Mouse (Mus musculus): Measurements from ENCODE around the gene Kif1c. TPM values are rescaled to one million over a fixed set of nuclear protein-coding genes. Genes with fewer than 3 reads are reported as not detected.

The Kif1c gene
- total RNA-seq, 2 experiments from 2014 or later: 71.5 to 78.9 TPM

DNA sequence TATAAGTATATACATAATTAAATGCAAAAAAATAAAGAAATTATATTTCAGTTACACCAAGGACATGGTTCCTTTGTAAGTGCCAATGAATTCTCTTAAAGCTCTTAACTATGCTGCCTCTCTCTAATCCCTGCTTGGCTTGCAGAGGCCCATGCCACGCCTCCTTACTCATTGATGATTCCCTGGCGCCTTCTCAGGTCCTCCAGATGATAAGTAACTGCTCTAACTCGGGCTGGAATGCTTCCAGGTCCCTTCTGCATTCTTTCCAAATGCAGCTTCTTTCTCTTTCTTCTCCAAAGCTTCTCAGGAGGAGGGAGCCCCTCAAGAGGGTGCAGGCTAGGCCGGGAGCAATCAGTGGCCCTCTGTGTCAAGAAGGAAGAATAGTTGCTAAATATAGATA, 10.8 kb upstream of the Kif1c start:
- no peak for DNase-seq (ENCODE audit: extremely low spot score in 1 of 2, low spot score in 1 of 2)

DNA sequence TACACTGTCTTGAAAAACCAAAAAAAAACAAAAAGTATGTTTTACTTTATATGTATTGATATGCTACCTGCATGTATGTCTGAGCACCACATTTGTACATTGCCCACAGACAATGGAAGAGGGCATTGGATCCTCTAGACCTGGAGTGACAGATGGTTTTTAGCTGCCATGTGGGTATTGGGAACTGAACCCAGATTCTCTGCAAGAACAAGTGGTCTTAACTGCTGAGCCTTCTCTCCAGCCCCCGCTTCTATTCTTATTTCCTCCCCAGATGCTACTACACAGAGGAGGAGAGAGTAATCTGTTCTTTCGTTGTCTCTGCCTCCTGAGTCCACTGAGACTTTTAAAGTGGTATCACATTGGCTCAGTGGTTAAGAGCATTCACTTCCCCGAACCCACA, 6.8 kb upstream of the Kif1c start:
- no peak for DNase-seq (ENCODE audit: extremely low spot score in 1 of 2, low spot score in 1 of 2)

DNA sequence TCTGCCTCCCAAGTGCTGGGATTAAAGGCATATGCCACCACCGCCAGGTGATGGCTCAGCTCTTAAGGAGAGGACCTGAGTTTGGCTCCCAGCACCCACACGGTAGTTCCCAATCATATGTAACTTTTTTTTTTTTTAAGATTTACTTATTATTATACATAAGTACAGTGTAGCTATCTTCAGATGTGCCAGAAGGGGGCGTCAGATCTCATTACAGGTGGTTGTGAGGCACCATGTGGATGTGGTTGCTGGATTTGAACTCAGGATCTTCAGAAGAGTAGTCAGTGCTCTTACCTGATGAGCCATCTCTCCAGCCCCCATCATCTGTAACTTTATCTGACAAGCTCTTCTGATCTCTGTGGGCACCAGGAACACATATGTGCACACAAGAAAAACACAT, 3.0 kb upstream of the Kif1c start:
- DNase-seq (ENCODE audit: extremely low spot score in 1 of 2, low spot score in 1 of 2): no peak

DNA sequence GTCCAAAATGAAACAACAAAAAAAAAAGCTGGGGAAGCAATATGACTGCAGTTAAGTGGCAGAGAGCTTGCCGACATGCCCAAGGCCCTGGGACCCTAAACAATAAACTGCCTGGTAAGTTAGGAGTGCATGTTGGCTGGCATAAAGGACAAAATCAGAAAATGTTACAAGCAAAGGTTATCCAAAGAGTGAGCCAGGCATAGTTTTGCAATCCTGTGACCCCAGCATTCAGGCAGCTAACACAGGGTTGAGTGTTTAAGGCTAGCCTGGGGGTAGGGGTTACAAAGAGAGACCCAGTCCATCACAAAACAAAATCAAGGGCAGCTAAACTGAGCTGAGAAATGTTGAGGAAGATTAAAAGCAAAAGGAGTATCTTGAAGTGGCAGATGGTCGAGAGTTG, 1.3 kb upstream of the Kif1c start:
- DNase-seq (ENCODE audit: extremely low spot score in 1 of 2, low spot score in 1 of 2): no peak

DNA sequence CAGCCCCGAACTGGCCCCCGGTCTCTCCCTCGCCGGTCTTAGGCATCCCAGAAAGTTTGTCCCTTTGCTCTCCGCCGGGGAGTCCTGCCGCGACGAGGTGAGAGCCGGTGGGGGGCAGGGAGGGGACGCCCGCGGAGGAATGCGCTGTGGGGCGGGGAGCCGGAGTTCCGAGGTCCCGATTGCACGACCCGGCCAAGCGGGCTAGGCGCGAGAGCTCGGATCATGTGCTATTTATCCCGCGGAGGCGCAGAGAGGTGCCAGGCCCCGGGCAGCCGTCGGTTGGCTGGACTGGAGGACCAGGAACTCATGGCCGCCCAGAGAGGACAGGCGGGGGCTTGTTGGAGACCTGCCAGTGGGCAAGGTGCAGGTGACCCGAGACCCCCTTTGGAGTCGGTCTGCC, 265 bp downstream of the Kif1c start:
- peak; percentile 45 to 60 for DNase-seq (ENCODE audit: extremely low spot score in 1 of 2, low spot score in 1 of 2)

DNA sequence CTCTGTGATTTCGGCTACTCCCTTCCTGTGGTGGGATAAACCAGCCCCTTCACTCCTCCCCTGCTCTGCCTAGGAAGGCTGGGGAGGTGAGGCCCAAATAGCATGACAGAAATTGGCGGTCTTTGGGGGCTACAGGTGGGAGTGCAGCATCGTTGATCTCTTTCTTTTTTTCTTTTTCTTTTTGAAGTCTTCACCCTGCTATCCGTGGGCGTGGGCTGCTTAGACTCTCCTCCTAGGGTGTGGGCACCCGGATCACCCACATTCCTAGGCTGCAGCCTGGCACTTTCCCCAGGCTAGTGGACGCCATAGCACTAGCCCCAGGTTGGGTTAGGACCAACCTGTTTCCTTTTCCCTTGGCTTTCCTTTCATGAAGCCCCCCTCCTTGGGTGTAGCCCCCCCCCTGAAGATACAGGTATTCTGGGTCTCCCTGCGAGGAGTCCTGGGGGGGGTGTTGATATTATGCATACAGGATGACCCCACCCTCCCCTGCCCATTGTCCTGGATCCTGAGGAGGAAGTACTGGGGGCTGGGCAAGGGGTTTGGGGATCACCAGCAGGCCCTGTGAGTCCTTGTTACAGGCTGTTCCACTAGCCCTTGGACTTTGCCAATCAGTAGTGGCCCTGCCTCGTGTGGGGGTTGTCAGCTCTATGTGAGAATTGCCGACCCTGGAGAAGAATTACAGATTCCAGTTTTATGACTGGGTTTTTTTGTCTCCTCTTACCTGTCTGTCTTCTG, 1.0 kb downstream of the Kif1c start:
- no peak for DNase-seq (ENCODE audit: extremely low spot score in 1 of 2, low spot score in 1 of 2)

DNA sequence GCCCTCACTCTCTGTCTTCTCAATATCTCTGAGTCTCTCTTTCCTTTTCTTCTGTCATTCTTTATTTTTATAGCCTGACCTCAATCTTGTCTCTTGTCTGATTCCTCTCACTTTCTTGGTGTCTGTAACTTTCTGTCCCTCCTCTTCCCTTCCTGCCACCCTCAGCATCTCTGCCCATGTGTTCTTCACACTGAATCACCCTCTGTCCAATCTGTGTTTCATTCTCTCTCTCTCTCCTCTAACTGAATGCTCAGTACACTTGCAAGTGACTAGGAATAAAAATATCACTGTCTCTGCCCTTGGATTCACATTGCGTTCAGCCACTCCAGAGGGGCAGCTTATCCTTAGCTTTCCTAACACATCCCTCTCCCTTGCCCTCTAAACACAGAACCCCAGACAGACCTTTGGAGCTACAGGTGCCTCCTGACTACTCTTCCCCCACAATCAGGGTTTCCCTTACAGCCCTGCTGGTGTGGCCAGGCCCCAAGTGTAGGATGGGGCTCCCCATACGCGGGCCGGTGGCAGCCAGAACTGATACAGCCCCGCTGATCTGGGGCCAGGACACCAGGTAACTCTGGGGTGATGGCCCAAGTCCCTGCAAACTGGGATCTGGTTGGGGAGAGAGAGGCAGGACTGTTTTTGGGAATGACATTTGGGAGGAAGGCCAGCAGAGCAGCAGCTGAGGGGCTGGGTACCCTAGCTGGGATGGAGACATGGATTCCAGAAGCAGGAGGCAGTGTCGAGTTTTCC, 1.8 kb downstream of the Kif1c start:
- no peak for DNase-seq (ENCODE audit: extremely low spot score in 1 of 2, low spot score in 1 of 2)

DNA sequence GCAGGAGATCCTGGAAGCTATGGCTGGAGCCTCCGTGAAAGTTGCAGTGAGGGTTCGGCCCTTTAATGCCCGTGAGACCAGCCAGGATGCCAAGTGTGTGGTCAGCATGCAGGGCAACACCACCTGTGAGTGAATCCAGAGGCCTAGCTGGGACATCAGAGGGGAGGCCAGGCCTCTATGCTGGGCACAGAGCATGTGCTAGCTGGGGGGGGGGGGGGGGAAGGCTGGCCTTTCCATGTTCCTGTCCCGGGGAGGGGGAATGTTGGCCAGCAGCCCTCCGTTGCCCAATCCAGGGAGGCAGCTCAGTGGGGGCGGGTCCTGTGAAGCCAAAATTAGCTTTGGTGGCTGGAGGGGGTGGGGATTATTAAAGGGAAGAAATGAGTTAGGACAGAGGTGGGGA, 2.4 kb downstream of the Kif1c start:
- DNase-seq (ENCODE audit: extremely low spot score in 1 of 2, low spot score in 1 of 2): no peak

DNA sequence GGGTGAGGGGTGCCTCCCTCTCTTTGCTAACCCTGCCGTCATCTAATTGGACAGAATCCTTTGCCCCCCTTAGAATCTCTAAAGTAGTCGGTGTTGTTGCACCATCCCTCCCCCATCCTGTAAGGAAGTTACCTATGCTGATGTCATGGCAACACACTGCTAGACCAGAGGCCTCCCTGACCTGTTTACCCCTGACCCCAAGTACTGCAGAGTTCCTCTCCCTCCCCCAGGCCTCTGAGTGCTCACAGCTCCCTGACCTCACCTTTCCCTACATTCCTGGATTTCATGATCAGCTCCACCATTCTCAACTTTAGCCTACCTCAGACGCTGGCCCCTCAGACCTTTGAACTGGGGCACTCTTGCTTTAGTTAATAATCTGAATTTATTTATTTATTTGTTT, 5.8 kb downstream of the Kif1c start:
- no peak for DNase-seq (ENCODE audit: extremely low spot score in 1 of 2, low spot score in 1 of 2)

DNA sequence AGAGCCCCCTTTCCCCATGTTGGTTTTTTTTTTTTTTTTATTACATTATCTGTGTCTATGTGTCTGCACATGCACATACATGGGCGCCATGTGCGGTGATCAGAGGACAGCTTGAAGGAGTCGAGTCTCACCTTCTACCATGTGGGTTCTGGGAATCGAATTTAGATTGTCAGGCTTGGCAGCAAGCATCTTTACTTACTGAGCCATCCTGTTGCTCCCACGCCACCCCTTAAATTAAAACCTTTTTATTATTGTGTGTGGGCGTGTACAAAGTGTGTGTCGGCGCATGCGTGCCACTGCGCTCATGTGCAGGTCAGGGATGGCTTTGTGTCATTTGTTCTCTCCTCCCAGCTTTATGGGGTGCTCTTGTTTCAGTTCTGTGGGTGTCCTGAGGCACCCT, 10.7 kb downstream of the Kif1c start:
- DNase-seq (ENCODE audit: extremely low spot score in 1 of 2, low spot score in 1 of 2): no peak

DNA sequence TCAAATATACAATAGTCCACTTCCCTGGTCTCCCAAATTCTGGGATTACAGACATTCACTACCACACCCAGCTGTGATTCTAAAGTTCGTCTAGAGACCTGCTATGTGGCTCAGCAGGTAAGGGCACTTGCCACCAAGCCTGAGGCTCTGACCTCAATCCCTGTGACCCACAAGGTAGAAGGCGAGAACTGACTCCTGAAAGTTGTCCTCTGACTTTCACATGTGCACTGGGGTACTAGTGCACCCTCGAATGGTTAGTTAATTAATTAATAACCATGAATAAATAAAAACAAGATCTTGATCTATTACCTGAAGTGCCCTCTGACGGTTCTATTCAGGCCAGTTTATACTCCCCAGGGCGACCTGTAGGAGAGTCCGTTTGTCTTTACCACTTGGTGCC, 12.9 kb downstream of the Kif1c start:
- DNase-seq (ENCODE audit: extremely low spot score in 1 of 2, low spot score in 1 of 2): no peak

DNA sequence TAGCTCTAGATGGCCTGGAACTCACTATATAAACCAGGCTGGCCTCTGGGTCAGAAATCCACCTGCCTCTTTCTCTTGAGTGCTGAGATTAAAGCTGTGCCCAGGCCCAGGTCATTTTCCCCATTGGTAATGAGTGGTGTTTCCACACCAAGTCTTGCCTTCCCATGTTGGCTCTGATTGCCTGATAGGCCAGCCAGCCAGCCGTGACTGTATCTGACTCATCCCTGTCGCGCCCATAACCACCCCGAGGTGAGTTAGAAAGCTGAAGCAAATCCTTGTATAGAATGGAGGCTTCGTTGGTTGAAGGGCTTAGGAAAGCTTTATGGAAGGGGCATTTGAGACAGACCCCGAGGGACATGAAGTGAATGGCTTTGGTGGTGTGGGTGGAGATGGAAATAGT, 15.5 kb downstream of the Kif1c start:
- no peak for DNase-seq (ENCODE audit: extremely low spot score in 1 of 2, low spot score in 1 of 2)

DNA sequence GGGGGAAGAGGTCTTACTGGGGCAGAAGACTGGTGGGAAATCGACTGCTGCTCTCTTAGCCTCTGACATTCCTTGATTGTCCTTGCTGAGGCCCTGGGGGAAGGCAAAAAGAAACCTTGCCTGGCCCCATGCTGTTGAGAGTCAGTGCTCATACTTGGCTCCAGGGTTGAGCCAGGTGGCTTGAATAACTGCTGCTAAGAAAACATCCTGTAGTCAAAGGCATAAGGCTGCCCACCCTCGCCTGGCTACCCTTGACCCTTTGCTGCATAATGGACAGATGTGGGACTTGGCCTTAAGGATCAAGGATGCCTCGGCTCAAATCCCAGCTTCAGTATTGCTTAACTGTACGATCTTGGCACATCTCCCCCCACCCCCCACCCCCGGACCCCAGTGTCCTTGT, 18.1 kb downstream of the Kif1c start:
- DNase-seq (ENCODE audit: extremely low spot score in 1 of 2, low spot score in 1 of 2): no peak

DNA sequence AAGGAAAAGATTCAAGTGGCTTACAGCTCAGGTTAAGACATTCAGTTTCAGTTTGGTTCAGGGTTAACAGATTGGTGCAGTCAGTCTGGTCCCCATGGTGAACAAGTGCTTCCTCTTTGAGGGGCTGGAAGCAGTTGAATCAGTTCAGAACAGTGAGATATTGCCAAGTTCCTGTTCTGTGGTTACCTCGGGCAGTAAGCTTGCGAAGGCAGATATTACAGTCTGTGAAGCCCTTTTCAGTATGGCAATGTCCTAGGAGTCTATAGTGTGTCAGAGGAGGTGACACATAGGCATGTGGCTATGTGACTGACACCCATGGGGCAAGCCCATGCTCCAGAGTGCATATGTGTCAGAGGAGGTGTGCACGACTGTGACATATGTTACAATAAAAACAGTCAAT, 20.2 kb downstream of the Kif1c start:
- no peak for DNase-seq (ENCODE audit: extremely low spot score in 1 of 2, low spot score in 1 of 2)

DNA sequence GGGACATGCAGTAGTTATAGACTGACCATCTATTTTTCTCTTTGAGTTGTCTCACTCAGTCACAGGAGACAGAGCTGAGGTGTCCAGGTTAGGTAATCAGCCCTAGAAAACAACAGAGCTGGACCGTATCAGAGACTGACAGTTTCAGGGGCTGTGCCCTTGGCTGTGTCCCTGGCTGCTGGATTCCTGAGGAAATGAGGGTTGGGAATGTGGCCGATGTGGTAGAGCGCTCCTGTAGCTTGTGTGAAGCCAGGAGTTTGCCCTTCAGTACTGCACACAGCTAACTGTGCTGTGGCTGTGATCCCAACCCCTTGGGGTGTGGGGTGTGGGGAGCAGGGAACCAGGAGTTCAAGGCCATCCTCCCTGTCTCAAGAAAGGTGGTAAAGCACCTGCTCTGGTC, 20.7 kb downstream of the Kif1c start:
- DNase-seq (ENCODE audit: extremely low spot score in 1 of 2, low spot score in 1 of 2): no peak

DNA sequence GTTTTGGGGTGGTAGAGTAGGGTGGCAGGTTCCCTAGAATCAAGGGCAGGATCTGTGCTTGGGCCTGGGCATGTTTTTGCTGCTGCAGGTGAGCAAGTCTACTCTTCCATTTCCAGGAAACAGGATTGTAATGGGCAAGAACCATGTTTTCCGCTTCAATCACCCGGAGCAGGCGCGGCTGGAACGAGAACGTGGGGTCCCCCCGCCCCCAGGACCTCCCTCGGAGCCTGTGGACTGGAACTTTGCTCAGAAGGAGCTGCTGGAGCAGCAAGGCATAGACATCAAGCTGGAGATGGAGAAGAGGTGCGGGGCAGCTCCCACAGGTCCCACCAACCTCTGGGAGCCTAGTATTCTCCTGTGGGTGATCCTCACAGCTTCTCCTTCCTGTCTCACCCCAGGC, 24.4 kb downstream of the Kif1c start:
- DNase-seq (ENCODE audit: extremely low spot score in 1 of 2, low spot score in 1 of 2): no peak

DNA sequence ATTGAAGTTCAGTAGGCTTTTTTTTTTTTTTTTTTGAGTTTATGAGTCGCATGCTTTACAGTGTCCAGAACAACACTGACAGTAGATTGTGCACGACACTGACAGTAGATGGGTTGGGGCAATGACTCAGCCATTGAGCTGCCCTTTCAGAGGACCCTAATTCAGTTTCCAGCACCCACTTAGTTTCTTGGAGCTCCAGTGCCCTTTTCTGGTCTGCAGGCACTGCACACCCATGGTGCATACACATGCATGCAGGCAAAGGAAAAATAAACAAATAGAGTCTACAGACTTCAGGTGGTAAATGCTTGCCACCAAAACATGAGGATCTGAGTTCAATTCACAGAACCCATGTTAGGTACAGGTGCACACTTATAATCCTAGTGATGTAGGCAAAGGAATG, 26.2 kb downstream of the Kif1c start:
- no peak for DNase-seq (ENCODE audit: extremely low spot score in 1 of 2, low spot score in 1 of 2)

DNA sequence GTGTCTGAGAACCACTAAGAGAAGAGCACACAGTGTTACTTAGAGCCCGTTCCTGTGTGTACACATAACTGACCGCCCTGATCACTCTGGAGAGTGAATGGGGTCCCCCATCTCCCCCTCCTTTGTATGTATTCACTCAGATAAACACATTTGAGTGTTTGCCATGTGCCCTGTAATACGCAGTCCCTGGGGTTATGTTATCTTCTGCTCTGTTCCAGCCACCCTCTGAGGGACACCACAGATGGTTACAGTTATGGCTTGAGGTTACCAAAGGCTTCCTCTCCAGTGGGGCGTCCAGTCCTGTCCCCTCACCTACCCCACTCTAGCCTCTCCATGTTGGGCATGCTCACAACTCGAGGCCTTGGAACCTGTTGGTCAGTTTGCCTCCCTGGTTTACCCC, 27.0 kb downstream of the Kif1c start:
- DNase-seq (ENCODE audit: extremely low spot score in 1 of 2, low spot score in 1 of 2): no peak

DNA sequence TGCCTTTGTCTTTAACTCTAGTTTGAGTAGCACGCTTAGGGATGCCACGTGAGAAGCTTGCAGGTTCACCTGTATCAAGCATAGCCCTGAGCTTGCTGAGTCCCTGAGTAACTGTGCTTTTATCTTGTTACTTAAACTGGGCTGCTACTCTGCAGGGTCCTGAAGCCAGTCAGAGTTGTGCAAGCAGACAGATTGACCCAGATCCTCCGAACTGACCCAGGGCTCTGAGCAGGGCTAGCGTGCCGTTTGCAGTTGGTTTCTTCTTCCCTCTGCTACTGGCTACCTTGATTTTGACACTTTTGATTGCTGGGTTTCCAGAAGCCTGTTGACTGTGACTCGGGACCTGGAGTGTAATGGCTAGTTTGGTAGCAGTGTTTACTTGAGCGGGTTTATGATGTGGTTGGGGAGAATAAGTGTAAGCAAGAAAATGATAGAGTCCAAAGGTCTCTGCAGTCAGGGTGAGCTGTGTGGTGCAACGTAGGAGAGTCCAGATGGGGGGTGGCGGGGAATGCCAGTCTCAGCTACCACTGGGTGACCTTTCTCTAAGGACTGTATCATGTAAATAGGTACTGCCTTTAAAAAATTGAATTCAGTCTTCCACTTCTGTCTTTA, 30.2 kb downstream of the Kif1c start:
- no peak for DNase-seq (ENCODE audit: extremely low spot score in 1 of 2, low spot score in 1 of 2)

DNA sequence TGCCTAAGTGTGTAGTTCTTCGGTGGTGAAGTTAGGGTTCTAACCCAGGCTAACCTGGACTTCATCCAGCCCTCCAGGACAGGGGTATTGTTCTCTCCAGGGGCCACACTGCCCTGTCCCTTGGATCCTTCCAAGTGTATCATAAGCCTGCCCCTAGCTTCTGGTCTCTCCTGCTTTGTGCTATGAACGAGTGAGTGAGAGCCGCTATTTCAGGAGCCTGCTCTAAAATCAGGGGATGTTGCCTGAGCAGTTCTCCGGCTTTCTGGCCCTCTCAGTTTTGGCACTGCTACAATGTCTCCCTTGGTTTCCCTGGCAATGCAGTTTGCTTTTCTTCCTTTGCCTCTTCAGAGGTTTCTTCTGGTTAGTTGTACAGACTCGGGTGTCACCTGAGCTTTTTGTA, 30.8 kb downstream of the Kif1c start:
- DNase-seq (ENCODE audit: extremely low spot score in 1 of 2, low spot score in 1 of 2): no peak

DNA sequence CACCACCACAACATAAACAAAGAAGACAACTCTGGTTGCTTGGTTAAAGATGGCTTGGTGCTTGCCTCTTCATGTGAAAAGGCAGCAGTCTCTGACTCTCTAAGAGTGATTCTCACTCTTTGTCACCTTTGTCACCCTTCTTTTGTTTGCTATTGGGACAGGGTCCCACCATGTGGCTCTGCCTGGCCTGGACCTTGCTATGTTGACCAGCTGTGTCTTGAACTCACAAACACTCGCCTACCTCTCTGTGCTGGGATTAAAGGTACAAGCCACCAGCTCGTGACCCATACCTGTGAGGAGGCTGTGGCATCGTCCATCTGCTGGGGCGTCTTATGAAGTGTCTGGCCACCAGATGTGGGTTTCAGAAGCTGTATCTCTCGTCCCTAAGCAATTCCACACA, 32.9 kb downstream of the Kif1c start:
- DNase-seq (ENCODE audit: extremely low spot score in 1 of 2, low spot score in 1 of 2): no peak

DNA sequence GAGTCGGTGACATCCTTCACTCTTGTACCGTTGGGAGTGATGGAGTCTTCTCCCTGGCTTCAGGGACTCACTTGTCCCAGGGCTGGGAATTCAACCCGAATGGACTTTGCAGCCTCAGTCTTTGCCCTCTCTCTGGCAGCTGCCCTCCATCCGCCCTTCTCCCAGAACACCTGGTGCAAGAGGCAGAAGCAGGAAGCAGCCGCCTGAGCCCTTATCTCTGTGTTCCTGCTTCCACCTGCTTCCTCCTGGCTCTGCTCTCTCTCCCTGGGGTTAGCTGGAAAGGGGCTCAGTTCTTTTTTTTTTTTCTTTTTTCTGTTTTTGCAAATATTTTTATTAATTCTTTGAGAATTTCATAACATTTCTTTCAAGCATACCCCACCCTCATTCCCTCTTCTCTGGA, 37.4 kb downstream of the Kif1c start:
- DNase-seq (ENCODE audit: extremely low spot score in 1 of 2, low spot score in 1 of 2): no peak
